Mouse (Mus musculus) urinary bladder, postnatal 36 days (tissue): ENCODE results near the gene Trib3.
"Not testable (repeated sequence)": the region's sequence is repeated elsewhere in the genome, so short reads cannot be mapped to it uniquely, and the experiment has no call there.

Source experiments
- DNase-seq, 2 experiments: peaks; one replicate each; pipeline ENCODE4 v3.0.0; 2022; ENCODE audit warnings: low spot score in 2 of 2, mixed read lengths in 1 of 2

Gene Trib3

GRCm38 (mm10) chr2:152307186-152307585 is 36.6 kb downstream of the Trib3 start:
- no peak for DNase-seq

DNA sequence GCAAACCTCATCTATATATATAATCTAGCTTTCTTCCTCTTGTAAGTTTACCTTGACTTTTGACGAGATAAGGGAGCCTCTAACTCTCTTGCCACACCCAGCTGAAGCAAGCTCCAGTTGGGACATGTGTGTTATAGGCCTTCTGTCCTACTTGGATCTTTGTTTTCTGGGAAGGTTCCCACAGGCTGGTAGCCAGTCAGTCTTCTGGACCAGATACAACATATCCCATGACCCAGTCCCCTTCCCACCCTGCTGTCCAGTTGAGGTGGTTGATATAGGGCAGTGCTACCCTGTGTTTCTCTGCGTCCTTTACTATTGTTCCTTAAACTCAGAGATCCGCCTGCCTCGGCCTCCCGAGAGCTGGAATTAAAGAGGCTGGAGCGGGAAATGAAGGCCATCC is 38.4 kb downstream of the Trib3 start:
- no peak for DNase-seq

DNA sequence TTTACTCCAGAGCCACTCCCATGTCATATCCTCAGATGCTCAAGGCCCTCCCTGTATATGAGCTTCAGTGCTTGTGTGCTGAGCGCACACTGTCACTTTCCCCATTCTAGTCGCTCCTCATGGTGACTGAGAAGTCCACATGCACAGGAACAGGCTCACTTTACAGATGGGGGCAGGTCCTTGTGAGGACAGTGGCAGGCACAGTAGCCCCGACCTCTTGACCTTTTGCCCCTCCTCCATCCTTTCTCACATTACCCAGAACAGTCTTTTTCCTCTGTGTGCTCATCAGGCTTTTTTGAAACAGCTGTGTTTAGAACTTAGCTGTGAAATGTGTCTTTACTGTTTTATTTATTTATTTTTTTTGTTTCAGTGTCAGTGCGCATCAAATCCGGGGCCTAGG is 40.1 kb downstream of the Trib3 start:
- no peak for DNase-seq

- no peak for DNase-seq
These were observed 41.0 kb downstream of the Trib3 start for GRCm38 (mm10) chr2:152302862-152303261.

DNA sequence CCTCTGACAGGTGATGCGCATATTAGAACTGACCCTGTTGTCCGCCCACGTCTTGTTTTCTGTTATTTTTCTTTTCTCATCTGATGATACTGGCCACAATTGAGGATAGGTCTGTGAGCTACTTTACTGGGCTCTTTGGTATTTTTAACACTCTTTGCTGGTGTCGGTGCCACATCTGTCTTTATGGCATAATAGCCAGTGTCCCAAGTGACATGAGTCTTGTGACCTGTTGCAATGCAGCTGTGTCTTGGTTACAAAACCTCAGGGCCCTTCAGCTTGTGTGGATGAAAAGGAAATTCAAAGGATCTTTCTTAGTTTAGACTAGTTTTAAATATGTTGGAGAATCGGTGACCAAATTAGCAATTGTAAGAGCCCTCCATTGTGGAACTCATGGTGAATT is 49.3 kb downstream of the Trib3 start:
- no peak for DNase-seq

DNA sequence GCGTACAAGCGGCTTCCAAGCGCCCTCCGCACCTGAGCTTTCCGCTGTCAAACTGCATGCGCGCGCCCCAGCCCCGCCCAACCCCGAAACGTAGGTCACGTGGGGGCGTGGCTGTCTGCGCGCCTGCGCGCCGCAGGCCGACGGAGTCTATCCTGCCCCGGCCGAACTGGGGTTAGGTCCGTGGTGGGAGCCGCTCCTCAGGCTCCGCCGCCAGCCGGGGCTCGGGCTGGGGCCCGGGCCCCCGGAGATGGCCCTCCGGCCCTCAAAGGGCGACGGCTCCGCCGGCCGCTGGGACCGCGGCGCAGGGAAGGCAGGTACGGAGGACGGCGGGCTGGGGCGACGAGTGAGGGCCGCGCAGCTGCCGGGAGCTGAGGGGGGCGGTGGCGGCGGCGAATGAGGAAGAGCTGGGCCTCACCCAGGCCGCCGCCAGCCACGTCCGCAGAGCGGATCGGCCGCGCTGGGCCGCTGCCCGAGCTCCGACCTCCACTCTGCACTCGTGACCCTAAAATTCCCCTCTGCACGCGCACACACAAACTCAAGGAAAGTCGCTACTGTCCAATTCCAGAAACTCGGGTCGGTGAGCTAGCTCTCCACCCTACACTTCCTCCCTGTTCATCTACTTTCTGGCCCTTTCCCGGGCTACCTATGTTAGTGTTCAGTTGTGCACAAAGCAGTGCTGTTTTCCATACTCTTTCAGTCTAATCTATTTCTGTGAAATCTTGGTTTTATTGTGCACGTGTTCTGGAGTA is 49.9 kb downstream of the Trib3 start, which contains the start of gene Tbc1d20:
Gene Tbc1d20 (plus strand): TSS at position 102 of the 749 bp plus-strand sequence.
- peak; percentile 85 to 88 for DNase-seq

- DNase-seq, result no peak
These were observed 50.6 kb downstream of the Trib3 start for GRCm38 (mm10) chr2:152293179-152293726.

- no peak for DNase-seq
These were observed 51.4 kb downstream of the Trib3 start for GRCm38 (mm10) chr2:152292475-152292874.

- DNase-seq, result not testable (repeated sequence)
These were observed 54.2 kb downstream of the Trib3 start for GRCm38 (mm10) chr2:152289623-152290022.

DNA sequence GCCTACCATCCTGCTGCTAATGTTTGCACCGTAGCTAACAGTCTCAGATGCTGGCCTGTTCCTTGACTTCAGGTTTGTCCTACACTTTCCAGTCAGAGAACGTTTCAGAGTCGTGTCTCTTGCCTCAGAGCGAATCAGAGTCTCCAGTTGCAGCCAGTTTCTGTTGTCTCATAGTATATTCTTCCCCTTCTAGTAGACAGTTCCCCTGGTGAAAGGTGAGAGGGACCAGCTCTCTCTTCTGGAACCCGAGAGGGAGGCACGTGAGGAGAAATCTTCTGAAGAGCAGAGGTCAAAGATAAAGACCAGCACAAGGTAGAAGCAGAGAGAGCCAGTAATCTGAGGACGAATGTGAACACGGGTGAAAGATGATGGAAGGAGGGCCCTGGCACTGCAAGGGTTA is 55.8 kb downstream of the Trib3 start:
- no peak for DNase-seq

DNA sequence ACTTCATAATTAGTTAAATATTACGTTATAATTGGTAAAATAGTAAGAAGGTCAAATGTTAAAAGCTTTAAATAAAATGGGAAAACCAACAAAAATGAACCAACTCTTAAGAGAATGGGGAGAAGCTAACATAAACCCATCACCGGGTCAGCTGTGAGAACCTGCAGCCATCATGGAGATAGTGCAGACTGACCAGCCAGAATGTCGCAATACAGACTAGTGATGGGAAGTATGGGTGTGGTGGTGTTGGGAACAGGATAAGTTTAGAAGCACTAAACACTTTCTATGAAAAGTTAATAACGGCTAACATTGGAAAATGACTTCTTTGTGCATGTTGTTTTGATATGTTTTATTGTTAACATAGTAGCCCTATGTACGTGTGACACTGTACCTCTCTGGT is 56.3 kb downstream of the Trib3 start:
- no peak for DNase-seq
